Comparison of ENCODE assay signal across 8 mouse cellular contexts in genomic region chr17:47009546-47009897, GRCm38 (mm10). TPM values are rescaled to one million over a fixed set of nuclear protein-coding genes. Genes with fewer than 3 reads are reported as not detected.
DNase-seq lines count a peak whose midpoint lies in the region; ATAC-seq and TF ChIP-seq lines count a peak whose summit lies in the region.

No protein-coding gene starts in this region.

- H3K36me3 ChIP-seq in heart, embryonic 11.5 days (ENCODE audit: control insufficient read depth, insufficient read depth, low read length): no peaks in the 10 kb centered on the region
- no peaks in the 10 kb centered on the region for H3K36me3 ChIP-seq in embryonic facial prominence, embryonic 12.5 days
- H3K36me3 ChIP-seq in hindbrain, postnatal 0 days (ENCODE audit: insufficient read depth, low read length): no peaks in the 10 kb centered on the region
- H3K36me3 ChIP-seq in midbrain, embryonic 11.5 days (ENCODE audit: control insufficient read depth, insufficient read depth, low read length): 0 out of 2 replicates have a peak, but pooled peaks cover 4% of the 10 kb centered on the region

- WGBS in heart, embryonic 11.5 days (ENCODE audit: insufficient replicate concordance): under 1% methylated on average over 13 of the region's 13 CpGs
- 2% methylated on average over 13 of the region's 13 CpGs for WGBS in embryonic facial prominence, embryonic 12.5 days
- under 1% methylated on average over 13 of the region's 13 CpGs for WGBS in hindbrain, postnatal 0 days
- WGBS in midbrain, embryonic 11.5 days: 3% methylated on average over 13 of the region's 13 CpGs

- H3K4me1 ChIP-seq in heart, embryonic 11.5 days (ENCODE audit: control insufficient read depth, insufficient read depth, low read length): peaks cover 13% of the 10 kb centered on the region; the same call in 1 of the 2 replicates
- peaks cover 13% of the 10 kb centered on the region for H3K4me1 ChIP-seq in embryonic facial prominence, embryonic 12.5 days
- H3K4me1 ChIP-seq in hindbrain, postnatal 0 days (ENCODE audit: insufficient read depth, low read length): peaks cover 10% of the 10 kb centered on the region; the same call in 1 of the 2 replicates
- H3K4me1 ChIP-seq in midbrain, embryonic 11.5 days (ENCODE audit: control insufficient read depth, insufficient read depth, low read length): peaks cover 10% of the 10 kb centered on the region

- TF ChIP-seq CTCF in hindbrain, postnatal 0 days (IDR thresholded peaks at IDR 0.05; ENCODE audit: low read depth): no peak

- H3K9ac ChIP-seq in heart, embryonic 11.5 days (ENCODE audit: low read depth, low read length): peak overlapping the region; percentile 92
- H3K9ac ChIP-seq in embryonic facial prominence, embryonic 12.5 days: peak overlapping the region; percentile 88
- H3K9ac ChIP-seq in hindbrain, postnatal 0 days (replicated peaks; ENCODE audit: low read length): peak overlapping the region; percentile 82
- peak overlapping the region; percentile 94 for H3K9ac ChIP-seq in midbrain, embryonic 11.5 days (ENCODE audit: low read length)

- no peak for ATAC-seq in heart, embryonic 11.5 days (replicated peaks; ENCODE audit: insufficient number of reproducible peaks, low FRiP score, low TSS enrichment)
- 0 out of 2 replicates have a peak, but pooled peaks have one; percentile 4 for ATAC-seq in embryonic facial prominence, embryonic 12.5 days (ENCODE audit: insufficient number of reproducible peaks, insufficient read depth, low FRiP score, low TSS enrichment)
- no peak for ATAC-seq in hindbrain, postnatal 0 days
- ATAC-seq in midbrain, embryonic 11.5 days (ENCODE audit: low FRiP score): 0 out of 2 replicates have a peak, but pooled peaks have one; percentile 0
- no peak for ATAC-seq in inflammation-experienced regulatory T-cells, adult 6 months
- no peak for ATAC-seq in activated CD4-positive, CD25-positive, alpha-beta regulatory T cell, adult 4 months

- no peak for DNase-seq in heart, adult 9 months (ENCODE audit: low spot score in 2 of 2)
- DNase-seq in CD4-positive, CD25-positive, alpha-beta regulatory T cell, adult 2 months (ENCODE audit: low read depth, low spot score): peak; percentile 58
- DNase-seq in hindbrain, postnatal 0 days (ENCODE audit: low spot score): no peak
- DNase-seq in midbrain, embryonic 11.5 days (ENCODE audit: low spot score, missing footprints): no peak

- H3K27ac ChIP-seq in heart, embryonic 11.5 days (ENCODE audit: low read depth, low read length): peak overlapping the region; percentile 94
- peak overlapping the region; percentile 93 for H3K27ac ChIP-seq in embryonic facial prominence, embryonic 12.5 days
- H3K27ac ChIP-seq in hindbrain, postnatal 0 days: peak overlapping the region; percentile 95
- peak overlapping the region; percentile 76 for H3K27ac ChIP-seq in midbrain, embryonic 11.5 days (ENCODE audit: low read depth, low read length)

- H3K27me3 ChIP-seq in heart, embryonic 11.5 days (ENCODE audit: control insufficient read depth, insufficient read depth, low read length): no peaks in the 10 kb centered on the region
- no peaks in the 10 kb centered on the region for H3K27me3 ChIP-seq in embryonic facial prominence, embryonic 12.5 days
- no peaks in the 10 kb centered on the region for H3K27me3 ChIP-seq in hindbrain, postnatal 0 days (ENCODE audit: insufficient read depth, low read length)
- H3K27me3 ChIP-seq in midbrain, embryonic 11.5 days (ENCODE audit: control insufficient read depth, insufficient read depth, low read length): no peaks in the 10 kb centered on the region

- H3K9me3 ChIP-seq in heart, embryonic 11.5 days (replicated peaks; ENCODE audit: control insufficient read depth, low read length): no peaks in the 10 kb centered on the region
- H3K9me3 ChIP-seq in embryonic facial prominence, embryonic 12.5 days: no peaks in the 10 kb centered on the region
- no peaks in the 10 kb centered on the region for H3K9me3 ChIP-seq in hindbrain, postnatal 0 days (ENCODE audit: low read length)
- no peaks in the 10 kb centered on the region for H3K9me3 ChIP-seq in midbrain, embryonic 11.5 days (ENCODE audit: control insufficient read depth, low read length)

- H3K4me2 ChIP-seq in heart, embryonic 11.5 days: peak overlapping the region; percentile 89
- peak overlapping the region; percentile 60 for H3K4me2 ChIP-seq in embryonic facial prominence, embryonic 12.5 days (replicated peaks)
- peak overlapping the region; percentile 80 for H3K4me2 ChIP-seq in hindbrain, postnatal 0 days (ENCODE audit: low read depth, low read length)
- peak overlapping the region; percentile 81 for H3K4me2 ChIP-seq in midbrain, embryonic 11.5 days

- H3K4me3 ChIP-seq in heart, embryonic 11.5 days (ENCODE audit: low read depth, low read length): peak overlapping the region; percentile 65
- H3K4me3 ChIP-seq in embryonic facial prominence, embryonic 12.5 days: peak overlapping the region; percentile 96
- peak overlapping the region; percentile 79 for H3K4me3 ChIP-seq in hindbrain, postnatal 0 days (ENCODE audit: low read length)
- peak overlapping the region; percentile 89 for H3K4me3 ChIP-seq in midbrain, embryonic 11.5 days (ENCODE audit: low read depth, low read length)

RNA-seq across cellular contexts. Expression of gene Ubr2, which starts 0.8 kb away (rescaled TPM):
- polyA plus RNA-seq in heart, embryonic 11.5 days (2014; fragmentation: Nextera tagmentation; extraction: Ambion mirVana): 17.9 and 18.2 TPM in 2 replicates
- polyA plus RNA-seq in embryonic facial prominence, embryonic 12.5 days (2016; fragmentation: Nextera tagmentation; extraction: Ambion mirVana): 21.1 and 22.8 TPM in 2 replicates
- 20.8 and 33.0 TPM in 2 replicates for total RNA-seq in hindbrain, postnatal 0 days (2014; rRNA removed)
- 8.5 and 8.7 TPM in 2 replicates for polyA plus RNA-seq in hindbrain, postnatal 0 days (2015; fragmentation: Nextera tagmentation; extraction: Ambion mirVana)
- 18.1 and 18.7 TPM in 2 replicates for polyA plus RNA-seq in midbrain, embryonic 11.5 days (2014; fragmentation: Nextera tagmentation; extraction: Ambion mirVana)
- polyA plus RNA-seq in inflammation-experienced regulatory T-cells, adult 6 months (2017; shearing (Covaris generic)): 10 to 100 TPM; 12.1 to 19.4 (median 13.2) TPM
- polyA plus RNA-seq in activated CD4-positive, CD25-positive, alpha-beta regulatory T cell, adult 4 months (2017; shearing (Covaris generic)): 10 to 100 TPM; 14.1 to 20.1 TPM

Comparison
In these comparisons a context has a peak if more than half of its experiments do, and no peak if none do; other contexts are left out.
1. ATAC-seq: peak in embryonic facial prominence, embryonic 12.5 days (single experiment) and midbrain, embryonic 11.5 days (single experiment); none in heart, embryonic 11.5 days (single experiment), hindbrain, postnatal 0 days (single experiment), inflammation-experienced regulatory T-cells, adult 6 months (single experiment) and activated CD4-positive, CD25-positive, alpha-beta regulatory T cell, adult 4 months (single experiment).
2. Peak in every context shown above with its lines, with median percentiles within 50 percentile points of each other: H3K27ac ChIP-seq, H3K4me2 ChIP-seq, H3K4me3 ChIP-seq and H3K9ac ChIP-seq.